Mouse (Mus musculus): ENCODE measurements around the gene Arhgap28. TPM values are rescaled to one million over a fixed set of nuclear protein-coding genes. Genes with fewer than 3 reads are reported as not detected.
A peak's percentile ranks its signal among the peaks of the same experiment; 100 is the strongest.

The Arhgap28 gene
- 24.9 and 26.3 TPM in 2 replicates for polyA plus RNA-seq (2016; fragmentation: Nextera tagmentation; extraction: Ambion mirVana)

DNA sequence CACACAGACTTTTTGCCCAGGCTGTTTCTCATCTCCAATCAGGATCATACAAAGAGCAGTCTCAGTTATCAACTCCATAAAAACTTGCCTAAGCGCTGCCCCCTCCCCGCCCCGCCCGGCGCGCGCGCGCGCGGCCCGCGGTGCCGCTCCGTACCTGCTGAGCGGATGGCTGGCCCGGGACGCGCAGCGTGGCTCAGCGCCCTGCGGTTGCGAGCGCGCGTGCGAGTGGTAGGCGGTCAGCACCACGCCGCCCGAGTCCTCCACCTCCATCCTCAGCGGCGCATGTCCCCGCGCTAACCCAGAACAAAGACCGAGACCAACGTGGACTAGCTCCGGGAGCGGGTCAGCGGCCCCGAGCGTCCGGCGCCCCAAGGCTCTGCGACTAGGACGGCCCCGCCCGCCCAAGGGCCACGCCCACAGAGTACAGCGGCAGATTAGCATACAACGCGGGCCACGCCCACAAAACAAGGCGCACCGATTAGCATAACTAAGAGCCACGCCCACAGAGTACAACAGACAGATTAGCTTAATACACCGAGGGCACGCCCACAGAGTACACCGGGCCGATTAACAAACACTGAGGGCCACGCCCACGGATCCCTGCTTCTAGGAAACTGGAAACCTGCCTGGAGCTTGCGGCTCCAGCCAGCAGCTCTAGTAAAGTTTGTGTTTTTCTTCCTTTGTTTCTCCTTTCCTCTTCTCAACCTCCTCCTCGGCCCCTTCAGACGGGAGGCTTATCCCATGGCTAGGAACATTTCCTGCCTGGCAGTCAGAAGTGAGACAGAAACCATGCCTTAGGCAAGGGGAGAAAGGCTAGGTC, at the start of gene Arhgap28:
Gene Arhgap28, minus strand, starts transcription at position 380 of the 820 bp plus-strand sequence.
- Histone ChIP-seq H3K27ac (replicated peaks) (peak within 1 kb of the TSS; percentile 89), H3K4me1 (peaks cover 33% of the 10 kb centered on the region)
- WGBS: 0% methylated on average over 57 of the region's 65 CpGs

DNA sequence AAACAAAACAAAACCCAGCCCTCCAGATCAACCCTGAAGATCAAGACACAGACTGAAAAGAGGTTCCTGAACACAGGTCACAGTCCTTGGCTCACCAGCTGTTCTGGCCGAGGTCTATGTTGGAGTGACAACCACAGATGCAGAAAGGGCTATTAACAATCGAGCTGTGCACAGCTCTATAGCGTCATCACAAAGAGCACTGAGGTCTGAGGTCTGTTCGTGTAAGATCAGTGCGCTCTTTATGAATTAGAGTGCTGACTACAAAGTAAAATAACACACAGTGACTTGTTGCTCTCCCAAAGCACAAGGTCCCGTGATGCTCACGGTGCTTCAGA, 42.4 kb upstream of the Arhgap28 start:
- Histone ChIP-seq H3K27ac (replicated peaks) (no peak overlapping the region), H3K27me3 (ENCODE audit: low read depth, poor library complexity, severe bottlenecking) (no peaks in the 10 kb centered on the region), H3K9me3 (replicated peaks) (no peaks in the 10 kb centered on the region), H3K4me3 (no peak overlapping the region), H3K36me3 (no peaks in the 10 kb centered on the region), H3K4me1 (no peaks in the 10 kb centered on the region)
- DNase-seq (ENCODE audit: low spot score): no peak
- WGBS: 82% methylated on average over 7 of the region's 7 CpGs

More for the DNA sequence above, at the start of gene Arhgap28:
- Histone ChIP-seq H3K9me3 (replicated peaks) (no peaks in the 10 kb centered on the region), H3K27me3 (ENCODE audit: low read depth, poor library complexity, severe bottlenecking) (no peaks in the 10 kb centered on the region), H3K36me3 (no peaks in the 10 kb centered on the region), H3K4me3 (peak within 1 kb of the TSS; percentile 75)
- peak; percentile 92 for DNase-seq (ENCODE audit: low spot score)

DNA sequence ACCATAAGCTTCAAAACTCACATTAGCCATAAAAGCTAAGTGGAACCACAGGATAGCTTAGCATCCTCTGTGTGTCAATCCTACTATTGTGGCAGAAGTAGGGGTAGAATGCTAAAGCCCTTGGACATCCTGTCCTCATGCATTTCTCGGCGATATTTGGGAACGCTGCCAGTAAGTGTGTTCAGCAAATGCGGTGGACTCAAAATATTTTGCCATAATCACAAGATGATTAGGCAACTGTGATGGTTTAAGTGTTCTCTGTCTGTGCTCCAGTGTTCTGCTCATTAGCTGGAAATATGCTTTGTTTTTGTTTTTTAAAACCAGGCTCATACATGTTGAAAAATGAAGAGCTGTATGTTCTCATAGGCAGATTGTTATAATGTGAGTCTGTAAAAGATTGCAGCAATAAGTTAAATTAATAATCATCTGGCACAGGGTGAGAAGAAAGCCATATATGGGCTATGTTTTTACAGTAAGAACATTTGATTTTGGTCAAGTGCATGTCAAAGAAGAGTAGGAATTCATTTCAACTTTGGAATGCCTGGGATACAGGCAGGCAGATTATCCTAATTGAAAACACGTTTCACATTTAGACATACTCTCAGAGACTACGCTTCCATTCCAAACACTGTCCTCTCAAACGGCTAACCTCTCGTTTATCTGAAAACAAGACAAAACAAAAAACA, 41.9 kb upstream of the Arhgap28 start:
- whole genome bisulfite sequencing: 84% methylated on average over 8 of the region's 8 CpGs
- H3K27me3 ChIP-seq (ENCODE audit: low read depth, poor library complexity, severe bottlenecking): no peaks in the 10 kb centered on the region
- no peak for DNase-seq (ENCODE audit: low spot score)
- no peaks in the 10 kb centered on the region for H3K4me1 ChIP-seq
- no peak overlapping the region for H3K4me3 ChIP-seq
- H3K36me3 ChIP-seq: no peaks in the 10 kb centered on the region
- no peak overlapping the region for H3K27ac ChIP-seq (replicated peaks)
- H3K9me3 ChIP-seq (replicated peaks): no peaks in the 10 kb centered on the region

DNA sequence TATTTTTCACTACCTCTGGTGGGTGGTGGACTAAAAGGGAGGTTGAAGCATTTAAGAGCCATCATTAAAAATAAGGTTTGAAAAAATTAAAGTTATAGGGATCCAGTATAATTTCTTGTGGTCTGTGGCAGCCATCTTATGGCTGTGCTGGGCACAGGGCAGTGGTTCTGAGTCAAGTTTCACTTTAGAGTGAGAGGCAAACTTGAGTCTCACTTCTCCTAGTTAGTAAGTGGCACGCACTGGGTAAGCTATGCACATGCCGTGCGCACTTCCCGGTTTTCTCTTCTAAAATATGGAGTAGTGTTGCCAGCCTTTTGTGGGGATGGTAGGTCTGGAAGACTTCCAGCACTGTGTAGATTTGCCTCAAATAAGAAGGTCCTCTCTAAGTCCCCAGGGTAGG, 38.5 kb upstream of the Arhgap28 start:
- DNase-seq (ENCODE audit: low spot score): no peak
- Histone ChIP-seq H3K27me3 (ENCODE audit: low read depth, poor library complexity, severe bottlenecking) (no peaks in the 10 kb centered on the region), H3K36me3 (no peaks in the 10 kb centered on the region), H3K9me3 (replicated peaks) (no peaks in the 10 kb centered on the region), H3K27ac (replicated peaks) (no peak overlapping the region), H3K4me3 (no peak overlapping the region), H3K4me1 (no peaks in the 10 kb centered on the region)
- 98% methylated on average over 4 of the region's 4 CpGs for WGBS

DNA sequence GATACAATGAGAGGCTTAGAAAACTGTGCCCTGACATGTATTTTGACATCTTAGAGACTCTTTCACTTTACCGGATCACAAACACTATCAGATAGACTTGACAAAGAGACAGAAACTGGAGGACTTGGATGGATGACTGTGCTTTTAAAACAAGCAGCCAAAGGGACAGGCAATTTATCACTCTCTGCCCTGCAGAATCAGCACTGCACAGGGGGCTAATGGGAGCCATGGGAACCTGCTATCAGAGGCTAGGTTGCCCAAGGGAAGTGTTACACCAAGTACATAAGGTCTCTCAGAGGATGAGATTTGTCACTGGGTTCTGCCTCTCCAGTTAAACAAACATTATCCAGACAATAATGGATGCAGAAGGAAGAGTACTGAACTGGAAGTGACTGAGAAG, 33.1 kb upstream of the Arhgap28 start:
- H3K4me3 ChIP-seq: no peak overlapping the region
- WGBS: 95% methylated on average over 1 of the region's 1 CpGs

DNA sequence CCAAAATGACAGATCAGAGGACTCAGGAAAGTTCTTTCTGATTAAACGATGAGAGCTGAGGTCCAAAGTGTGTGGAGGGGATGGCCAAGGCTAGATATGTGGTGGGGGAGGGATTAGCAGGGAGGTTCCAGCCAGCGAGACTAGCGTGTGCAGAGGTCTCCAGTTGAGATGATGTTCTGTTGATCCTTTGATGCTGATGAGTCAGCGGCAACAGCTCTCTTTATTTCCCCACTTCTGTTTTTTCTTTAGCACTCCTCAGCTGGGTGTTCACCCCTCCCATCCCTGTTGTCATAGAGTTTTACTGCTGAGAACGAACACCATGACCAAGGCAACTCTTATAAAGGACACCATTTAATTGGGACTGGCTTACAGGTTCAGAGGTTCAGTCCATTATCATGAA, 25.6 kb upstream of the Arhgap28 start:
- WGBS: 89% methylated on average over 5 of the region's 5 CpGs
- H3K9me3 ChIP-seq (replicated peaks): no peaks in the 10 kb centered on the region
- H3K27me3 ChIP-seq (ENCODE audit: low read depth, poor library complexity, severe bottlenecking): no peaks in the 10 kb centered on the region
- H3K4me3 ChIP-seq: no peak overlapping the region
- no peak overlapping the region for H3K27ac ChIP-seq (replicated peaks)
- no peak for DNase-seq (ENCODE audit: low spot score)
- no peaks in the 10 kb centered on the region for H3K36me3 ChIP-seq
- H3K4me1 ChIP-seq: 0 out of 2 replicates have a peak, but pooled peaks cover 4% of the 10 kb centered on the region

More for the DNA sequence above, 33.1 kb upstream of the Arhgap28 start:
- no peaks in the 10 kb centered on the region for H3K36me3 ChIP-seq
- H3K4me1 ChIP-seq: no peaks in the 10 kb centered on the region
- DNase-seq (ENCODE audit: low spot score): no peak
- no peak overlapping the region for H3K27ac ChIP-seq (replicated peaks)
- no peaks in the 10 kb centered on the region for H3K9me3 ChIP-seq (replicated peaks)
- H3K27me3 ChIP-seq (ENCODE audit: low read depth, poor library complexity, severe bottlenecking): no peaks in the 10 kb centered on the region

DNA sequence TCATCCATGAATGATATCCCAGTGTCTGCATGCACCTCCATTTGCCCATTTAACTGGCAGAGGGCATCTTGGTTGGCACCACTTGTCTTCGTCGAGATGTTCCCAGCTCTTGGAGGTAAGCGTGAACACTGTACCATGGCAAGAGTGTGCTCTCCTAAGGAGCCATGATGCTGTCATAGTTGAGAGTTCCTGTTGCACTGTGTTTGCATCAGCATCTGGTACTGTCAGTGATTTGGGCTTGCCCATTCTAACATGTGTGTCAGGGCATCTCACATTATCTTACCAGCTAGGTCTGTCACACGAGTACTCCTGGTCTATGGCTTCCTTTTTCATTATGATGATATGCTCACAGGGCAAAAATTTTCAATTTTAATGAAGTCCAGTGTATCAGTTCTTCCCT, 24.6 kb upstream of the Arhgap28 start:
- Histone ChIP-seq H3K36me3 (no peaks in the 10 kb centered on the region), H3K27ac (replicated peaks) (no peak overlapping the region), H3K4me3 (no peak overlapping the region), H3K27me3 (ENCODE audit: low read depth, poor library complexity, severe bottlenecking) (no peaks in the 10 kb centered on the region), H3K4me1 (0 out of 2 replicates have a peak, but pooled peaks cover 5% of the 10 kb centered on the region), H3K9me3 (replicated peaks) (no peaks in the 10 kb centered on the region)
- DNase-seq (ENCODE audit: low spot score): no peak
- WGBS: 91% methylated on average over 4 of the region's 4 CpGs

DNA sequence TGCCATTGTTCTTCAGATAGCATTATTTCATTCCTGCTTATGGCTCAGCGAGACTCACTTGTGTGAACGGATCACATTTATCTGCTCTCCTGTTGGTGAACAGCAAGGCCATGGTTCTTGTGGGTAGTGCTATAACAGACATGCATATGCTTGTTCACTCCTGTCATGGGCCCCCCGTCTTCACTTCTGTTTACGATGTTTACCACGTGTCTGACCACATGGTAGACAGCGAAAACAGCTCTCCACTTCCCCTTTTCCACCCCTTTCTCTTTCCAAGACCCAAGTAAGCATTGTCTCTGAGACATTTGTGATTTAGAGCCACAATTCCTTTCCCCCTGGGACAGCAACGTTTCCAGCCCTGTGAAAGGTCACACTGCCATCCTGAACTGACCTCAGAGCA, 20.4 kb upstream of the Arhgap28 start:
- no peak for DNase-seq (ENCODE audit: low spot score)
- Histone ChIP-seq H3K27ac (replicated peaks) (no peak overlapping the region), H3K4me1 (0 out of 2 replicates have a peak, but pooled peaks cover 5% of the 10 kb centered on the region), H3K4me3 (no peak overlapping the region), H3K27me3 (ENCODE audit: low read depth, poor library complexity, severe bottlenecking) (no peaks in the 10 kb centered on the region), H3K9me3 (replicated peaks) (no peaks in the 10 kb centered on the region), H3K36me3 (no peaks in the 10 kb centered on the region)
- 78% methylated on average over 7 of the region's 7 CpGs for WGBS

DNA sequence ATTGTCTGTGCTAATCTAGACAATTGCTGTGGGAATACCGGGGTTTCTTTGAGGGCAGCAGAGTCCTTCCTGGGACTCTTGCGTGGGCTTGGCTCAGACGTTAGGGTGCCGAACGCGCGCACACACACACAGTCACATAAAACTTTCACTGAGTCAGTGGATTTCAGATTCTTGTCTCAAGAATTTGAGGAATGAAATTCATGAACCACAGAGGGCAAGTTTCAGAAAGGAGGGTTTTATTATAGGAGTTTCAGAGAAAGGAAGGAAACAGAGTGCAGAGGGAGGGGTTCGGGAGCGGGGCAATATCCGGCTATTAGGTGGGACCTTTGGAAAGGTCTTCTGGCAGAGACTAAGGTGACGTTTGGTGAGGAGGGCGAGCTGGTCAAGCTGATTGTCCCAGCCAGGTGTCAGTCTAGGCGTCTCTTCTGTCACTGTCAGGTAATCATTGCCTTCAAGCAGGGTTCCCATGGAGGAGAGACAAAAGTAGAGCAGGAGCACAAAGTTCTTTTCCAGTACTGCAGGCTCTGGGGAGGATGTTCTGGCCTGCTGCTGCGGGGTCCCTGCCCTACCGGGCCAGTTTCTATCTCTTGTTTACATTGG, 15.6 kb upstream of the Arhgap28 start:
- H3K4me1 ChIP-seq: 0 out of 2 replicates have a peak, but pooled peaks cover 1% of the 10 kb centered on the region
- no peak overlapping the region for H3K4me3 ChIP-seq
- DNase-seq (ENCODE audit: low spot score): no peak
- H3K36me3 ChIP-seq: no peaks in the 10 kb centered on the region
- H3K27me3 ChIP-seq (ENCODE audit: low read depth, poor library complexity, severe bottlenecking): no peaks in the 10 kb centered on the region
- 87% methylated on average over 15 of the region's 15 CpGs for WGBS
- H3K9me3 ChIP-seq (replicated peaks): no peaks in the 10 kb centered on the region
- H3K27ac ChIP-seq (replicated peaks): no peak overlapping the region

DNA sequence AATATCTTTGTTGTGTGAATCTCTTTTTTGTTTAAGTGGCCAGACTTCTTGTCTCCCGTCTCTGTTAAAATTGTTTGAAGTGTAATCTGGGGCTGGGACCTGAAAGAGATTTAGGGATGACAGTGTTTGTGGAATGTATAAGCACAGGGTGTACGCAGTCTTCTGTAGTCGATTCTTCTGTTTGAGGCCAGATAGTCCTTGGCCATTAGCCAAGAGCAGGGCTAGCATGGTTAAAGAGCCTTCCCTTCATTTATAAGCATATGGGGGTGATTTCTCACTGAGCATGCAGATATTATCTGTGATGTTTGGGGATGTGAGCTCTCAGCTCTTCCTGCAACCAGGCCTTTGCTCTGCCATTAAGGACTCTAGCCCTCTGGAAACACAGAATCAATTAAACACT, 13.2 kb upstream of the Arhgap28 start:
- Histone ChIP-seq H3K36me3 (no peaks in the 10 kb centered on the region), H3K4me3 (no peak overlapping the region), H3K9me3 (replicated peaks) (no peaks in the 10 kb centered on the region), H3K27me3 (ENCODE audit: low read depth, poor library complexity, severe bottlenecking) (no peaks in the 10 kb centered on the region), H3K27ac (replicated peaks) (no peak overlapping the region), H3K4me1 (no peaks in the 10 kb centered on the region)
- no peak for DNase-seq (ENCODE audit: low spot score)
- WGBS: 81% methylated on average over 3 of the region's 3 CpGs

DNA sequence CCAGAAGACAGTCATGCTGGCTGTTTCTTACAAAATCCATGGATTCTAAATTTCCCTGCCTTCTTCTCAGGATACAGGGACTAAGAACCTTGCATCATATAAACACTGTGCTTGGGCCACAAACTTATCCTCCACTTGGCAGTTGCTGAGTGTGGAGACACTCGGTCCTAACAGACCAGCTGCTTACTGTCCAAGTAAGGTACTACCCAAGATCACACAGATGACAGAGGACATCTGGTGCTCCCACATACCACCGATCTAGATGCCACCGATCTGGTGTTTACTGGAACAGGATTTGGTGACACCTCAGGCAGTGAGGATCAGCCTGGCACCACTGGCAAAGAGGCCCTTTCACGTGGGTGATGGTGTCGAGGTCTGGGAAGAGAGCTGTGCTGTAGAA, 7.7 kb upstream of the Arhgap28 start:
- no peak for DNase-seq (ENCODE audit: low spot score)
- H3K27ac ChIP-seq (replicated peaks): no peak overlapping the region
- 93% methylated on average over 5 of the region's 5 CpGs for WGBS
- H3K9me3 ChIP-seq (replicated peaks): no peaks in the 10 kb centered on the region
- H3K4me3 ChIP-seq: no peak overlapping the region
- no peaks in the 10 kb centered on the region for H3K27me3 ChIP-seq (ENCODE audit: low read depth, poor library complexity, severe bottlenecking)
- no peaks in the 10 kb centered on the region for H3K4me1 ChIP-seq
- no peaks in the 10 kb centered on the region for H3K36me3 ChIP-seq

DNA sequence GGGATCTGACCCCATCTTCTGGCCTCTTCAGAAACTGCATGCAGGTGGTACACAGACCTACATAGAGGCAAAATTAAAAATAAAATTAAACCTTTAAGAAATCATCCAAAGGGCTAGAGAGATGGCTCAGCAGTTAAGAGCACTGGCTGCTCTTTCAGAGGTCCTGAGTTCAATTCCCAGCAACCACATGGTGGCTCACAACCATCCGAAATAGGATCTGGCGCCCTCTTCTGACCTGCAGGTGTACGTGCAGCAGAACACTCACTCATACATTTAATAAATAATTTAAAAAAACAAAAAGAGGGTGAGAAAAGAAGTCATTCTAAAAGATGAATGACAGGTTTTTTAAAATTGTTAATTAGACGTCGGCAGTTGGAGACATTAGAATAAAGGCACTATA, 6.1 kb upstream of the Arhgap28 start:
- no peak overlapping the region for H3K27ac ChIP-seq (replicated peaks)
- H3K27me3 ChIP-seq (ENCODE audit: low read depth, poor library complexity, severe bottlenecking): no peaks in the 10 kb centered on the region
- peaks cover under 1% of the 10 kb centered on the region; the same call in 1 of the 2 replicates for H3K4me1 ChIP-seq
- H3K36me3 ChIP-seq: no peaks in the 10 kb centered on the region
- no peak overlapping the region for H3K4me3 ChIP-seq
- no peaks in the 10 kb centered on the region for H3K9me3 ChIP-seq (replicated peaks)
- 93% methylated on average over 5 of the region's 5 CpGs for whole genome bisulfite sequencing
- DNase-seq (ENCODE audit: low spot score): no peak
